Comparison of ENCODE assay signal across 24 mouse cellular contexts in genomic region chr8:120160366-120160765, GRCm38 (mm10). TPM values are rescaled to one million over a fixed set of nuclear protein-coding genes. Genes with fewer than 3 reads are reported as not detected.
DNase-seq lines count a peak whose midpoint lies in the region; ATAC-seq and TF ChIP-seq lines count a peak whose summit lies in the region.
"Had no signal": no experiment of that assay in that cellular context is flagged by ENCODE, and none has a peak within 500 bp of the region (broad histone marks: within the 10 kb centered on the region; RNA-seq: fewer than 3 reads in every experiment).

No protein-coding gene starts in this region.

- TF ChIP-seq EP300 in stomach, postnatal 0 days (optimal IDR thresholded peaks at IDR 0.05) = no peak

- WGBS in hindbrain, embryonic 16.5 days = 81% methylated on average over 8 of the region's 8 CpGs
- WGBS in stomach, postnatal 0 days = 80% methylated on average over 8 of the region's 8 CpGs

- H3K9me3 ChIP-seq in hindbrain, embryonic 16.5 days (ENCODE audit: control insufficient read depth, low read length) = no peaks in the 10 kb centered on the region
- H3K9me3 ChIP-seq in stomach, postnatal 0 days (ENCODE audit: control insufficient read depth, low read length) = no peaks in the 10 kb centered on the region
- H3K9me3 ChIP-seq: embryonic facial prominence, embryonic 10.5 days; heart, embryonic 12.5 days; kidney, embryonic 15.5 days; limb, embryonic 13.5 days; megakaryocyte, embryonic 14.5 days; neural tube, embryonic 12.5 days had no signal

- no peaks in the 10 kb centered on the region for H3K36me3 ChIP-seq in hindbrain, embryonic 16.5 days (ENCODE audit: control insufficient read depth, insufficient read depth, low read length)
- no peaks in the 10 kb centered on the region; the same call in 1 of the 2 replicates for H3K36me3 ChIP-seq in stomach, postnatal 0 days (ENCODE audit: control insufficient read depth, insufficient read depth, low read length)
- H3K36me3 ChIP-seq: embryonic facial prominence, embryonic 10.5 days; kidney, embryonic 15.5 days; limb, embryonic 13.5 days had no signal

- H3K4me1 ChIP-seq in hindbrain, embryonic 16.5 days (ENCODE audit: control insufficient read depth, insufficient read depth, low read depth, low read length) = no peaks in the 10 kb centered on the region
- no peaks in the 10 kb centered on the region for H3K4me1 ChIP-seq in stomach, postnatal 0 days (replicated peaks; ENCODE audit: control insufficient read depth, insufficient read depth)

- ATAC-seq in hindbrain, embryonic 16.5 days = no peak
- no peak for ATAC-seq in stomach, postnatal 0 days (ENCODE audit: low FRiP score, low TSS enrichment)
- ATAC-seq: intestine, embryonic 16.5 days; lung, postnatal 0 days had no signal

- no peak overlapping the region for H3K4me2 ChIP-seq in hindbrain, embryonic 16.5 days (ENCODE audit: low read length)
- no peak overlapping the region for H3K4me2 ChIP-seq in stomach, postnatal 0 days (replicated peaks; ENCODE audit: low read depth)
- H3K4me2 ChIP-seq: heart, embryonic 12.5 days; kidney, embryonic 15.5 days; limb, embryonic 13.5 days; neural tube, embryonic 12.5 days had no signal

- H3K4me3 ChIP-seq in layer of hippocampus, adult 2 months = no peak overlapping the region
- H3K4me3 ChIP-seq in hindbrain, embryonic 16.5 days (ENCODE audit: low read length) = no peak overlapping the region
- H3K4me3 ChIP-seq in stomach, postnatal 0 days (ENCODE audit: low read depth, low read length) = no peak overlapping the region
- H3K4me3 ChIP-seq: embryonic facial prominence, embryonic 10.5 days; heart, embryonic 12.5 days; kidney, embryonic 15.5 days; left cerebral cortex, adult 2 months; limb, embryonic 13.5 days; megakaryocyte, embryonic 14.5 days; neural tube, embryonic 12.5 days had no signal

- no peak for DNase-seq in layer of hippocampus, adult 2 months (ENCODE audit: low spot score in 2 of 2)
- DNase-seq in layer of hippocampus, postnatal 36 days = no peak
- peak; percentile 87 for DNase-seq in cerebellum, adult 11-12 months
- peak; percentile 86 to 87 for DNase-seq in cerebellum, postnatal 10 days
- no peak for DNase-seq in stomach, postnatal 0 days (ENCODE audit: low spot score)
- DNase-seq in right cerebral cortex, adult 18-20 months = no peak
- DNase-seq in right cerebral cortex, postnatal 10 days (ENCODE audit: low spot score in 2 of 2) = no peak
- DNase-seq: adrenal gland, postnatal 36 days; heart, postnatal 36 days had no signal

- TF ChIP-seq CTCF in layer of hippocampus, adult 2 months (conservative IDR thresholded peaks at IDR 0.05) = no peak
- TF ChIP-seq CTCF in stomach, postnatal 0 days (IDR thresholded peaks at IDR 0.05; ENCODE audit: low read depth) = no peak

- H3K27ac ChIP-seq in layer of hippocampus, adult 2 months = peak overlapping the region; percentile 28; the same call in 1 of the 2 replicates
- peak overlapping the region; percentile 52 for H3K27ac ChIP-seq in hindbrain, embryonic 16.5 days (ENCODE audit: low read depth, low read length)
- no peak overlapping the region for H3K27ac ChIP-seq in stomach, postnatal 0 days (replicated peaks)
- H3K27ac ChIP-seq: embryonic facial prominence, embryonic 10.5 days; kidney, embryonic 15.5 days; left cerebral cortex, adult 2 months; limb, embryonic 13.5 days; liver, embryonic 14.5 days; neural tube, embryonic 12.5 days had no signal

- H3K27me3 ChIP-seq in hindbrain, embryonic 16.5 days (replicated peaks; ENCODE audit: control insufficient read depth, insufficient read depth, low read length) = no peaks in the 10 kb centered on the region
- no peaks in the 10 kb centered on the region for H3K27me3 ChIP-seq in stomach, postnatal 0 days (ENCODE audit: control insufficient read depth, insufficient read depth, low read length)
- H3K27me3 ChIP-seq: heart, embryonic 12.5 days had no signal

- no peak overlapping the region for H3K9ac ChIP-seq in hindbrain, embryonic 16.5 days (ENCODE audit: low read depth, low read length)
- no peak overlapping the region for H3K9ac ChIP-seq in stomach, postnatal 0 days (ENCODE audit: low read length)
- H3K9ac ChIP-seq: heart, embryonic 12.5 days; kidney, embryonic 15.5 days; limb, embryonic 13.5 days; liver, embryonic 14.5 days; neural tube, embryonic 12.5 days had no signal

RNA-seq across cellular contexts. Expression of gene Fam92b, which starts 16.9 kb away (rescaled TPM):
- under 1 TPM; 0.31 to 0.91 TPM for total RNA-seq in layer of hippocampus, adult 2 months (2021)
- under 1 TPM; 0.30 to 0.53 TPM for total RNA-seq in layer of hippocampus, postnatal 36 days (2021)
- 1.8 and 2.6 TPM in 2 replicates for polyA plus RNA-seq in hindbrain, embryonic 16.5 days (2015; fragmentation: Nextera tagmentation; extraction: Ambion mirVana)
- polyA plus RNA-seq in stomach, postnatal 0 days (2015; fragmentation: Nextera tagmentation; extraction: Ambion mirVana) = 0.18 and 0.33 TPM in 2 replicates
- total RNA-seq: ES-E14; gastrocnemius, postnatal 4 days; heart, postnatal 36 days; monocyte, adult 5-6 weeks had no signal
- polyA plus RNA-seq: heart, embryonic 12.5 days; limb, embryonic 13.5 days; liver, embryonic 14.5 days; small intestine, adult 2 months had no signal

RNA-seq across cellular contexts. Expression of gene 6430548M08Rik, which starts 46.4 kb away (rescaled TPM):
- 100 to 1,000 TPM; 170 to 183 TPM for total RNA-seq in layer of hippocampus, adult 2 months (2021)
- total RNA-seq in layer of hippocampus, postnatal 36 days (2021) = 100 to 1,000 TPM; 151 to 168 TPM
- polyA plus RNA-seq in hindbrain, embryonic 16.5 days (2015; fragmentation: Nextera tagmentation; extraction: Ambion mirVana) = 32.6 and 38.0 TPM in 2 replicates
- 13.2 and 13.8 TPM in 2 replicates for polyA plus RNA-seq in stomach, postnatal 0 days (2015; fragmentation: Nextera tagmentation; extraction: Ambion mirVana)

RNA-seq across cellular contexts. Expression of gene Zdhhc7, which starts 59.1 kb away (rescaled TPM):
- total RNA-seq in layer of hippocampus, adult 2 months (2021) = 10 to 100 TPM; 33.9 to 35.9 TPM
- total RNA-seq in layer of hippocampus, postnatal 36 days (2021) = 10 to 100 TPM; 35.8 to 37.7 TPM
- polyA plus RNA-seq in hindbrain, embryonic 16.5 days (2015; fragmentation: Nextera tagmentation; extraction: Ambion mirVana) = 28.0 and 29.3 TPM in 2 replicates
- 24.3 and 24.4 TPM in 2 replicates for polyA plus RNA-seq in stomach, postnatal 0 days (2015; fragmentation: Nextera tagmentation; extraction: Ambion mirVana)

Comparison
In these comparisons a context has a peak if more than half of its experiments do, and no peak if none do; other contexts are left out.
1. DNase-seq: peak in cerebellum, adult 11-12 months (single experiment) and cerebellum, postnatal 10 days (2 of 2); none in layer of hippocampus, adult 2 months (0 of 2), layer of hippocampus, postnatal 36 days (0 of 2), stomach, postnatal 0 days (single experiment), right cerebral cortex, adult 18-20 months (single experiment) and right cerebral cortex, postnatal 10 days (0 of 2).